Mouse (Mus musculus) ES-E14 (cell line): Measurements from ENCODE around the gene Txndc11.

Experiments used
- HCFC1 ChIP-seq: IDR thresholded peaks from 2 replicates; pipeline ENCODE4 v1.6.1; 2012; ENCODE audit warnings: low read length, inconsistent platforms, borderline replicate concordance; ENCODE audit not compliant: insufficient read depth
- MAFK ChIP-seq: IDR thresholded peaks from 2 replicates; pipeline ENCODE4 v1.6.1; 2014; ENCODE audit warnings: mild to moderate bottlenecking, low read depth, low read length, inconsistent platforms; ENCODE audit not compliant: insufficient read depth
- ZC3H11A ChIP-seq: IDR thresholded peaks from 2 replicates; pipeline ENCODE4 v1.6.1; 2012; ENCODE audit warnings: low read depth, mild to moderate bottlenecking, inconsistent platforms, low read length, borderline replicate concordance
- ZNF384 ChIP-seq: IDR thresholded peaks from 2 replicates; pipeline ENCODE4 v1.6.1; 2012; ENCODE audit warnings: low read depth, low read length, inconsistent platforms

GRCm38 (mm10) chr16:11068666-11069065 lies 65.8 kb downstream of the Txndc11 start:
- no peak for TF ChIP-seq HCFC1
- no peak for TF ChIP-seq MAFK
- TF ChIP-seq ZC3H11A, result no peak
- TF ChIP-seq ZNF384, result no peak
